Mouse (Mus musculus) adrenal gland, adult 10 weeks (tissue): Measurements from ENCODE around the gene Apba3. TPM values are rescaled to one million over a fixed set of nuclear protein-coding genes. Genes with fewer than 3 reads are reported as not detected.

ENCODE experiments used
- polyA plus RNA-seq: library from polyadenylated mRNA; stranded (reverse); fragments of 350-450 nt; fragmentation: Illumina TruSeq; extraction: RNeasy Lipid Tissue Mini Kit (QIAGEN cat#74804); gene quantifications from one replicate; pipeline ENCODE4 v1.2.3, GENCODE M21; 2014; ENCODE audit warnings: low read depth, low replicate concordance

Apba3 gene
- polyA plus RNA-seq, result 0.93 TPM

GRCm38 (mm10) chr10:81266211-81267105, at the start of gene Apba3, which contains the start of gene Mrpl54:
Gene Apba3, plus strand, starts transcription at chr10:81266960.
Gene Mrpl54, minus strand, starts transcription at chr10:81266934.

DNA sequence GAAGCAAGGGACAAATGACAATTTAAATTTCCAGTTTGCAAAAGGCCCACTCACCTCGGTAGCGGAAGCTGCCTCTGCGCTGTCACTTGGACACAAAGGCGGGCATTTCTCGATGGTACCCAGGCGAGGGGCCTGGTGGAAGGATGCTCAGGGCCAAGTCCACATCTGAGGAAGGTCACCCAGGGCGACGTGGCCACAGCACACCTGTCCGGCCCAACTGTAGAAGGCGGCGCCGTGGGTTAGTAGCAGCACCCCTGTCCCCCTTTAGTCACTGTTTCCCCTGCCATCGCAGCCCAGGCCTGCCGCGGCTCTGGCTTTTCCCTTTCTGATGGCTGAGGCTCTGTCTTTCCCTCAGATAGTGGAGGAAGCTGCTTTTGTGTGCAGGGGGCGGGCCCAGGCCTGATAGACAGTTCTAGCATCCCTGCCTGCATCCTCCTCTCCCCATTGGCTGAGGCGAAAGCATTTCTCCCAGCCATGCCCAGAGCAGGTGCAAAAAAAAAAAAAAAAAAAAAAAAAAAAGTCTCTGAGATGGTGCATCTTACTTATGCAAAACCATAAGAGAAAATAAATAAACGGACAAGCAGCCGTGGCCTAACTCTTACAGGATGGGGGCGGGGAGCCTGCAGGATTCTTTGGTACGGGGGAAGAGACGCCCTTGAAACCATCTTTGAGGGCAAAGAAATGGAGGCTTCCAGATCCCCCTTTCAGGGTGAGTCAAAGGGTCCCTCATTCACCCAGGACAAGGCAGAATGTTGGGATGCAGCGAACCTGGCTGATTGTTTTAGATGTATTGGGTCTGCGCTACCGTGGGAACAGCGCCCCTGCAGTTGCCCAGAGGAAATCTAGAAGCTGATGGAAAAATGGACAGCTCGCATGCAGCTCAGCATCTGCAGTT, 36.1 kb upstream of the Apba3 start, which contains the start of gene Atcay:
Gene Atcay (minus strand): TSS at position 396 of the 895 bp plus-strand sequence.

GRCm38 (mm10) chr10:81232580-81233225, 34.1 kb upstream of the Apba3 start, which contains the start of gene Zfr2:
Gene Zfr2, plus strand, starts transcription at chr10:81233155.

DNA sequence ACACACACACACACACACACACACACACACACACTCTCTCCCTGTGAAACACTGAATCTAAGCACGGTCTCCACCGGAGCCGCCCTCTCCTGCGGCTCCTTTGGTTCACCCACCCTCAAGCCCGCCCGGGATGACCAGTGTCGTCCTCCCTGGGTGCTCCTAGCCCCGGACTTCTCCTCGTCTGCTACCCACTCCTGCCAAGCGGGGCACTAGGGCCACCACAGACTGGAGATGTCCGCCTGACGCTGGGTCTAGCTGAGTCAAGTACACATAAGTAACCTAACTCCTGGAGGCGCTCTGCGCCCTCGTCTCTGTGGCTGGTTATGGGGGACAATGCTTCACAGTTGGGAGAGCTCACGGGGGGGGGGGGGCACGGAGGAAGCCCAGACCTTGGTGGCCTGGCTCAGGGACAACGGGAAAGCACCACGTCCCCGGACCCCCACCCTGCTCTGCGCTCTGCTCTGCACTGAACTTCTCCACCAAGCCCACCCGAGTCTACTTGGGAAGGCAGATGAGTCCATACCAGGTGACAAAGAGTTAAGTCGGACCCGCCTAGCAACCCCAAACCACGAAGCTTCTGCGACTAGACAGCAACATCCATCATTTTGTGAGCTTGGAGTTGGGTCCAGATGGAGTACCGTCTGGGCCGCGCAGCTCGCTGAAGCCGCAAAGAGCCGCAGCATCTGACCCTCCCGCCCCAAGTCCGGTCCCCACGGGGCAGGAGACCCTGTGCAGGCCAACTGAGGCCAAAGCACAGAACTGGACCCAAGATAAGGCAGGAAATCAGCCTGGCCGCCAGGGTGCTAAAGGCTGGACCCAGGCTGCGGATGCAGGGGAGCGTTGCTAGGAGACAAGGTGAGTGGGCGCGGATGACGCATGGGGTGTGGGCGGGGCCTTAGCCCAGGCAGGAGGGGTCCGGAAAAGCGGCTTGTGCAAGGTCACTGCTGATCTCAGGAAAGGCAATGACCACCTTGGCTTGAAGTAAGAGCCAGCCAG, 14.0 kb upstream of the Apba3 start, which contains the start of gene Matk:
Gene Matk (plus strand): TSS at position 512 of the 996 bp plus-strand sequence.

DNA sequence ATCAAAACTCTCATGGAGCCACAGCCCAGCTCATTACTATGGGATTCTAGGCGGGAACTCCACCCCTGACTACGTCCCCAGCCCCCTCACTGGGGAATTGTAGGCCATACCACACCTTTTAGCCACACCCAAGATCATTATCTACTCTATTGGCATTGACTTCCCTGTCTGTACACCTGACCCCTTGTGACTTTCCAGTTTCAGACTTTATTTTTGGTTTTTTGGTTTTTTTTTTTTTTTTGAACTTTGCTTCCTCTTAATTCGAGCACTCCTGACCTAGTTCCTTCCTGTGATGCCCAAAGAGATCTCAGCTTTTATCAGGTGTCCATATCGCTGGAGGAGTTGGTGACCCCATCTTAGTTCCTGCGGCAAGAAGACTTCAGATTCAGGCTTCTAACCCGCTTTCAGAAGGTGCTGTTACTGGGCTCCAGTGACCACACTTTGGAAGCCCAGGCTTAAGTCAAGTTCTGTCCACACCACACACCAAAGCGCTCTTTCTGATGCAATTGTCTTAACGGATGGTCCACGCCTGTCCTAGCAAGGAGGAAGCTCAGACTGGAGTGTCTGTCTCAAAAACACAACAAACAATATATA, 24.8 kb downstream of the Apba3 start, which contains the start of gene Tjp3:
Gene Tjp3 (minus strand): TSS at position 71 of the 594 bp plus-strand sequence.

GRCm38 (mm10) chr10:81292554-81293333, 26.0 kb downstream of the Apba3 start, which contains the start of gene Pip5k1c:
Gene Pip5k1c, plus strand, starts transcription at chr10:81292963.

GRCm38 (mm10) chr10:81320550-81321347, 54.0 kb downstream of the Apba3 start, which contains the start of gene Cactin:
Gene Cactin, plus strand, starts transcription at chr10:81321103.

Other genes starting within 250 kb of the Apba3 start
- gene Diras1, start 241.3 kb upstream of the Apba3 start, polyA plus RNA-seq, result 0.93 TPM
- gene Slc39a3, start 229.5 kb upstream of the Apba3 start, polyA plus RNA-seq, result 1.7 TPM
- gene Sgta, start 206.8 kb upstream of the Apba3 start, polyA plus RNA-seq, result 2.3 TPM
- gene Thop1, start 196.9 kb upstream of the Apba3 start, polyA plus RNA-seq, result not detected
- not detected for gene Creb3l3, start 168.1 kb upstream of the Apba3 start, polyA plus RNA-seq
- gene Map2k2, start 161.0 kb upstream of the Apba3 start, polyA plus RNA-seq, result 3.4 TPM
- 28.7 TPM for gene Zbtb7a, start 131.7 kb upstream of the Apba3 start, polyA plus RNA-seq
- gene Pias4, start 99.0 kb upstream of the Apba3 start, polyA plus RNA-seq, result not detected
- gene Eef2, start 90.3 kb upstream of the Apba3 start, polyA plus RNA-seq, result 13.2 TPM
- gene Dapk3, start 84.0 kb upstream of the Apba3 start, polyA plus RNA-seq, result not detected
- not detected for gene 4930442H23Rik, start 83.1 kb upstream of the Apba3 start, polyA plus RNA-seq
- not detected for gene Nmrk2, start 64.9 kb upstream of the Apba3 start, polyA plus RNA-seq
- gene Atcay, start 36.1 kb upstream of the Apba3 start, polyA plus RNA-seq, result 0.41 TPM
- gene Zfr2, start 33.8 kb upstream of the Apba3 start, polyA plus RNA-seq, result 1.2 TPM
- not detected for gene Matk, start 14.0 kb upstream of the Apba3 start, polyA plus RNA-seq
- gene Mrpl54, start within 50 bp of the Apba3 start, polyA plus RNA-seq, result 2.1 TPM
- gene Tjp3, start 24.6 kb downstream of the Apba3 start, polyA plus RNA-seq, result not detected
- 2.7 TPM for gene Pip5k1c, start 26.0 kb downstream of the Apba3 start, polyA plus RNA-seq
- gene Cactin, start 54.1 kb downstream of the Apba3 start, polyA plus RNA-seq, result 1.1 TPM
- gene Tbxa2r, start 61.8 kb downstream of the Apba3 start, polyA plus RNA-seq, result not detected
- gene Gipc3, start 76.3 kb downstream of the Apba3 start, polyA plus RNA-seq, result not detected
- 7.1 TPM for gene Hmg20b, start 83.5 kb downstream of the Apba3 start, polyA plus RNA-seq
- gene Mfsd12, start 90.5 kb downstream of the Apba3 start, polyA plus RNA-seq, result 0.23 TPM
- gene 4930404N11Rik, start 98.9 kb downstream of the Apba3 start, polyA plus RNA-seq, result not detected
- gene Fzr1, start 111.6 kb downstream of the Apba3 start, polyA plus RNA-seq, result 0.35 TPM
- not detected for gene Dohh, start 117.5 kb downstream of the Apba3 start, polyA plus RNA-seq
- gene Gm48551, start 117.5 kb downstream of the Apba3 start, polyA plus RNA-seq, result not detected
- not detected for gene Gm48552, start 122.0 kb downstream of the Apba3 start, polyA plus RNA-seq
- not detected for gene Smim24, start 126.1 kb downstream of the Apba3 start, polyA plus RNA-seq
- 16.6 TPM for gene Nfic, start 188.7 kb downstream of the Apba3 start, polyA plus RNA-seq
- 0.23 TPM for gene Celf5, start 215.7 kb downstream of the Apba3 start, polyA plus RNA-seq
- not detected for gene Ncln, start 229.4 kb downstream of the Apba3 start, polyA plus RNA-seq
- gene S1pr4, start 233.2 kb downstream of the Apba3 start, polyA plus RNA-seq, result not detected